ENCODE assay signal across 23 mouse cellular contexts in genomic region chr8:48865485-48865884, GRCm38 (mm10). TPM values are rescaled to one million over a fixed set of nuclear protein-coding genes. Genes with fewer than 3 reads are reported as not detected.
A peak's percentile ranks its signal among the peaks of the same experiment; 100 is the strongest.
DNase-seq lines count a peak whose midpoint lies in the region; ATAC-seq lines count a peak whose summit lies in the region.
"Had no signal": no experiment of that assay in that cellular context is flagged by ENCODE, and none has a peak within 500 bp of the region (broad histone marks: within the 10 kb centered on the region; RNA-seq: fewer than 3 reads in every experiment).

No protein-coding gene starts in this region.

- no peak overlapping the region for H3K27ac ChIP-seq in kidney, embryonic 15.5 days
- no peak overlapping the region for H3K27ac ChIP-seq in liver, embryonic 11.5 days (ENCODE audit: low read depth, low read length)
- no peak overlapping the region for H3K27ac ChIP-seq in stomach, embryonic 14.5 days (ENCODE audit: low read length)
- H3K27ac ChIP-seq: forebrain, embryonic 13.5 days; heart, embryonic 10.5 days; hindbrain, embryonic 12.5 days; layer of hippocampus, adult 2 months; limb, embryonic 15.5 days had no signal

- DNase-seq in kidney, adult 11 months = peak; percentile 29
- no peak for DNase-seq in liver, embryonic 11.5 days (ENCODE audit: low spot score)
- DNase-seq in liver = no peak
- no peak for DNase-seq in frontal cortex, adult 2 months (ENCODE audit: extremely low spot score in 1 of 2, low spot score in 1 of 2)
- DNase-seq in spleen, postnatal 14 days (ENCODE audit: low spot score in 2 of 2) = no peak
- DNase-seq: adrenal gland, adult 8-10 months; cerebellum, adult 9-10 months; gastrocnemius, postnatal 36 days; heart, postnatal 10 days; lung, postnatal 14 days; midbrain, embryonic 14.5 days; spleen, adult 18-20 months had no signal

- no peak for ATAC-seq in kidney, embryonic 15.5 days (replicated peaks; ENCODE audit: low FRiP score)
- 0 out of 2 replicates have a peak, but pooled peaks have one; percentile 23 for ATAC-seq in liver, embryonic 11.5 days (replicated peaks; ENCODE audit: low FRiP score)
- ATAC-seq in stomach, embryonic 14.5 days (ENCODE audit: insufficient number of reproducible peaks, insufficient read depth, low FRiP score, low read depth) = peak; percentile 79
- ATAC-seq: CD4-positive, CD25-positive, alpha-beta regulatory T cell, adult 4 months; forebrain, embryonic 13.5 days; Patski had no signal

- H3K4me2 ChIP-seq in kidney, embryonic 15.5 days = no peak overlapping the region
- no peak overlapping the region for H3K4me2 ChIP-seq in liver, embryonic 11.5 days
- H3K4me2 ChIP-seq in stomach, embryonic 14.5 days (replicated peaks; ENCODE audit: low read depth, low read length) = no peak overlapping the region
- H3K4me2 ChIP-seq: forebrain, embryonic 13.5 days; hindbrain, embryonic 12.5 days; limb, embryonic 15.5 days had no signal

- no peaks in the 10 kb centered on the region for H3K36me3 ChIP-seq in kidney, embryonic 15.5 days
- no peaks in the 10 kb centered on the region for H3K36me3 ChIP-seq in liver, embryonic 11.5 days (ENCODE audit: control insufficient read depth, insufficient read depth, low read length)
- no peaks in the 10 kb centered on the region for H3K36me3 ChIP-seq in stomach, embryonic 14.5 days (ENCODE audit: control insufficient read depth, insufficient read depth, low read length)
- H3K36me3 ChIP-seq: heart, embryonic 10.5 days; hindbrain, embryonic 12.5 days; limb, embryonic 15.5 days had no signal

- H3K4me1 ChIP-seq in kidney, embryonic 15.5 days = no peaks in the 10 kb centered on the region
- no peaks in the 10 kb centered on the region for H3K4me1 ChIP-seq in liver, embryonic 11.5 days (replicated peaks; ENCODE audit: control insufficient read depth, insufficient read depth, low read length)
- H3K4me1 ChIP-seq in stomach, embryonic 14.5 days (ENCODE audit: control insufficient read depth, insufficient read depth, low read length) = no peaks in the 10 kb centered on the region
- H3K4me1 ChIP-seq: forebrain, embryonic 13.5 days; heart, embryonic 10.5 days; hindbrain, embryonic 12.5 days; limb, embryonic 15.5 days; megakaryocyte, embryonic 14.5 days had no signal

- 66% methylated on average over 4 of the region's 4 CpGs for WGBS in kidney, embryonic 15.5 days
- 62% methylated on average over 4 of the region's 4 CpGs for WGBS in liver, embryonic 11.5 days
- WGBS in stomach, embryonic 14.5 days = 58% methylated on average over 4 of the region's 4 CpGs

- H3K9me3 ChIP-seq in kidney, embryonic 15.5 days (replicated peaks) = no peaks in the 10 kb centered on the region
- no peaks in the 10 kb centered on the region for H3K9me3 ChIP-seq in liver, embryonic 11.5 days (ENCODE audit: control insufficient read depth, low read length)
- no peaks in the 10 kb centered on the region for H3K9me3 ChIP-seq in stomach, embryonic 14.5 days (ENCODE audit: control insufficient read depth, low read depth, low read length)
- H3K9me3 ChIP-seq: forebrain, embryonic 13.5 days; heart, embryonic 10.5 days; hindbrain, embryonic 12.5 days; limb, embryonic 15.5 days had no signal

- no peaks in the 10 kb centered on the region for H3K27me3 ChIP-seq in kidney, embryonic 15.5 days
- H3K27me3 ChIP-seq in liver, embryonic 11.5 days (replicated peaks; ENCODE audit: control insufficient read depth, insufficient read depth, low read length) = no peaks in the 10 kb centered on the region
- H3K27me3 ChIP-seq in stomach, embryonic 14.5 days (ENCODE audit: control insufficient read depth, insufficient read depth, low read length) = no peaks in the 10 kb centered on the region
- H3K27me3 ChIP-seq: forebrain, embryonic 13.5 days; hindbrain, embryonic 12.5 days; limb, embryonic 15.5 days; megakaryocyte, embryonic 14.5 days had no signal

- H3K4me3 ChIP-seq in kidney, embryonic 15.5 days (replicated peaks) = no peak overlapping the region
- no peak overlapping the region for H3K4me3 ChIP-seq in liver, embryonic 11.5 days (ENCODE audit: low read depth, low read length)
- no peak overlapping the region for H3K4me3 ChIP-seq in stomach, embryonic 14.5 days (ENCODE audit: low read depth, low read length)
- H3K4me3 ChIP-seq: forebrain, embryonic 13.5 days; heart, embryonic 10.5 days; hindbrain, embryonic 12.5 days; layer of hippocampus, adult 2 months; limb, embryonic 15.5 days; megakaryocyte, embryonic 14.5 days; myocyte had no signal

- no peak overlapping the region for H3K9ac ChIP-seq in kidney, embryonic 15.5 days
- no peak overlapping the region for H3K9ac ChIP-seq in liver, embryonic 11.5 days (ENCODE audit: low read depth, low read length)
- no peak overlapping the region for H3K9ac ChIP-seq in stomach, embryonic 14.5 days (replicated peaks; ENCODE audit: low read depth, low read length)
- H3K9ac ChIP-seq: forebrain, embryonic 13.5 days; hindbrain, embryonic 12.5 days; limb, embryonic 15.5 days had no signal

RNA-seq across cellular contexts. Expression of gene Tenm3, which starts 21.7 kb away (rescaled TPM):
- 22.3 and 26.2 TPM in 2 replicates for polyA plus RNA-seq in kidney, embryonic 15.5 days (2015; fragmentation: Nextera tagmentation; extraction: Ambion mirVana)
- polyA plus RNA-seq in liver, embryonic 11.5 days (2014; fragmentation: Nextera tagmentation; extraction: Ambion mirVana) = 11.0 and 13.6 TPM in 2 replicates
- 27.4 and 29.8 TPM in 2 replicates for polyA plus RNA-seq in stomach, embryonic 14.5 days (2014; fragmentation: Nextera tagmentation; extraction: Ambion mirVana)
- 22.7 and 34.4 TPM in 2 replicates for polyA plus RNA-seq in frontal cortex, adult 2 months (2012; rRNA removed)
